Mouse (Mus musculus) heart, postnatal 0 days (tissue): ENCODE results near the gene Eif2b1. TPM values are rescaled to one million over a fixed set of nuclear protein-coding genes. Genes with fewer than 3 reads are reported as not detected.

Source experiments
- ATAC-seq: fragments of 200-750 bp; cut with Nextera tagmentation; 2 replicates; pipeline ENCODE4 v1.8.0; 2017; ENCODE audit warnings: low read depth, moderate number of reproducible peaks, moderate library complexity; ENCODE audit not compliant: insufficient read depth
- DNase-seq: peaks from one replicate; pipeline ENCODE4 v3.0.0-alpha.2; 2016; ENCODE audit warnings: low spot score
- H3K27ac ChIP-seq: fragments of 300-500 bp; sonication (generic); 2 replicates; pipeline ENCODE4 v1.5.1; 2014; ENCODE audit warnings: low read depth, mild to moderate bottlenecking
- H3K27me3 ChIP-seq: fragments of 300-500 bp; sonication (generic); 2 replicates; pipeline ENCODE4 v1.6.1; 2014; ENCODE audit warnings: low read length, mixed read lengths; ENCODE audit not compliant: control insufficient read depth, insufficient read depth
- H3K36me3 ChIP-seq: fragments of 300-500 bp; sonication (generic); replicated peaks from 2 replicates; pipeline ENCODE4 v1.6.1; 2014; ENCODE audit warnings: low read length, mixed read lengths; ENCODE audit not compliant: control insufficient read depth, insufficient read depth
- H3K4me1 ChIP-seq: fragments of 300-500 bp; sonication (generic); 2 replicates; pipeline ENCODE4 v1.6.1; 2014; ENCODE audit warnings: antibody characterized with exemption; ENCODE audit not compliant: control insufficient read depth, insufficient read depth
- H3K4me2 ChIP-seq: fragments of 300-500 bp; sonication (generic); 2 replicates; pipeline ENCODE4 v1.6.1; 2014; ENCODE audit warnings: low read depth, mild to moderate bottlenecking, low read length, moderate library complexity
- H3K4me3 ChIP-seq: fragments of 300-500 bp; sonication (generic); 2 replicates; pipeline ENCODE4 v1.5.1; 2014; ENCODE audit warnings: low read depth, low read length
- H3K9ac ChIP-seq: fragments of 300-500 bp; sonication (generic); replicated peaks from 2 replicates; pipeline ENCODE4 v1.6.1; 2014; ENCODE audit warnings: low read depth, low read length, mixed read lengths
- H3K9me3 ChIP-seq: fragments of 300-500 bp; sonication (generic); replicated peaks from 2 replicates; pipeline ENCODE4 v1.6.1; 2016; ENCODE audit warnings: low read length; ENCODE audit not compliant: control insufficient read depth
- CTCF ChIP-seq: IDR thresholded peaks from 2 replicates; pipeline ENCODE4 v1.5.1; 2016; ENCODE audit warnings: antibody characterized with exemption, control low read depth, low read depth
- EP300 ChIP-seq: IDR thresholded peaks from 2 replicates; pipeline ENCODE4 v1.6.1; 2016; ENCODE audit warnings: antibody characterized with exemption, low read depth
- WGBS: fragments of 180-500 bp; shearing (Covaris S2); extraction: QIAGEN DNeasy Blood & Tissue Kit; methylation state at CpG from one replicate; pipeline ENCODE4 v1.1.7; 2014; 5-methylcytosine and 5-hydroxymethylcytosine counted together
- polyA plus RNA-seq: library from polyadenylated mRNA; unstranded; fragments of >200 nt; fragmentation: Nextera tagmentation; extraction: Ambion mirVana; gene quantifications from 2 replicates; pipeline ENCODE4 v1.2.1, GENCODE M21; 2015
- total RNA-seq: library from RNA; depleted of rRNA; stranded (reverse); fragments of >200 nt; gene quantifications from 2 replicates; pipeline ENCODE4 v1.2.3, GENCODE M21; 2014; ENCODE audit warnings: low replicate concordance; rRNA removed

Gene Eif2b1
- total RNA-seq (23.7 and 58.6 TPM in 2 replicates), polyA plus RNA-seq (49.5 and 51.5 TPM in 2 replicates)

- DNase-seq: peak; percentile 84
- Histone ChIP-seq H3K4me1 (peaks cover 14% of the 10 kb centered on the region), H3K36me3 (peaks cover 42% of the 10 kb centered on the region), H3K4me3 (peak within 1 kb of the TSS; percentile 63), H3K27ac (peak within 1 kb of the TSS; percentile 52), H3K4me2 (peak within 1 kb of the TSS; percentile 88), H3K9ac (peak within 1 kb of the TSS; percentile 61), H3K27me3 (no peaks in the 10 kb centered on the region), H3K9me3 (no peaks in the 10 kb centered on the region)
- WGBS: under 1% methylated on average over 51 of the region's 51 CpGs
- ATAC-seq: peak; percentile 93
- TF ChIP-seq CTCF (no peak), EP300 (no peak)
Measured at GRCm38 (mm10) chr5:124578633-124579317, at the start of gene Eif2b1, which contains the start of gene Gtf2h3. TSS of gene Eif2b1 (minus strand) at chr5:124579131. TSS of gene Gtf2h3 (plus strand) at chr5:124579140.

GRCm38 (mm10) chr5:124624291-124624690, 45.4 kb upstream of the Eif2b1 start:
- DNase-seq: no peak
- H3K4me1 ChIP-seq: peaks cover 6% of the 10 kb centered on the region
- H3K27me3 ChIP-seq: no peaks in the 10 kb centered on the region
- WGBS: 90% methylated on average over 9 of the region's 9 CpGs
- H3K9ac ChIP-seq: no peak overlapping the region
- TF ChIP-seq CTCF (no peak), EP300 (no peak)
- H3K36me3 ChIP-seq: no peaks in the 10 kb centered on the region
- no peak overlapping the region for H3K27ac ChIP-seq
- ATAC-seq: no peak
- no peak overlapping the region for H3K4me2 ChIP-seq
- no peak overlapping the region for H3K4me3 ChIP-seq
- no peaks in the 10 kb centered on the region for H3K9me3 ChIP-seq

- H3K4me3 ChIP-seq: no peak overlapping the region
- DNase-seq (no peak), ATAC-seq (no peak)
- H3K9me3 ChIP-seq: no peaks in the 10 kb centered on the region
- no peak overlapping the region for H3K27ac ChIP-seq
- WGBS: 82% methylated on average over 15 of the region's 15 CpGs
- H3K4me2 ChIP-seq: no peak overlapping the region
- no peak overlapping the region for H3K9ac ChIP-seq
- H3K4me1 ChIP-seq: peaks cover under 1% of the 10 kb centered on the region
- H3K36me3 ChIP-seq: no peaks in the 10 kb centered on the region
- H3K27me3 ChIP-seq: no peaks in the 10 kb centered on the region
- TF ChIP-seq EP300: no peak
- no peak for TF ChIP-seq CTCF
Measured at GRCm38 (mm10) chr5:124622890-124623289, 44.0 kb upstream of the Eif2b1 start.

- Histone ChIP-seq H3K27me3 (no peaks in the 10 kb centered on the region), H3K4me1 (no peaks in the 10 kb centered on the region), H3K9ac (no peak overlapping the region), H3K9me3 (no peaks in the 10 kb centered on the region), H3K36me3 (no peaks in the 10 kb centered on the region), H3K27ac (no peak overlapping the region), H3K4me2 (no peak overlapping the region), H3K4me3 (no peak overlapping the region)
- 74% methylated on average over 13 of the region's 13 CpGs for WGBS
- TF ChIP-seq EP300: no peak
- no peak for TF ChIP-seq CTCF
- ATAC-seq (no peak), DNase-seq (no peak)
Measured at GRCm38 (mm10) chr5:124621362-124621761, 42.4 kb upstream of the Eif2b1 start.

- TF ChIP-seq EP300: no peak
- TF ChIP-seq CTCF: no peak
- WGBS: 78% methylated on average over 10 of the region's 10 CpGs
- ATAC-seq (no peak), DNase-seq (no peak)
- Histone ChIP-seq H3K27me3 (no peaks in the 10 kb centered on the region), H3K9ac (no peak overlapping the region), H3K4me2 (no peak overlapping the region), H3K9me3 (no peaks in the 10 kb centered on the region), H3K36me3 (no peaks in the 10 kb centered on the region), H3K4me3 (no peak overlapping the region), H3K27ac (no peak overlapping the region), H3K4me1 (no peaks in the 10 kb centered on the region)
Measured at GRCm38 (mm10) chr5:124618711-124619110, 39.8 kb upstream of the Eif2b1 start.
